Mouse (Mus musculus) testis, adult 10 weeks (tissue): ENCODE results near the gene Lcmt2. TPM values are rescaled to one million over a fixed set of nuclear protein-coding genes. Genes with fewer than 3 reads are reported as not detected.

Experiments used
- polyA plus RNA-seq: library from polyadenylated mRNA; stranded (reverse); fragments of 350-450 nt; fragmentation: Illumina TruSeq; extraction: RNeasy Lipid Tissue Mini Kit (QIAGEN cat#74804); gene quantifications from one replicate; pipeline ENCODE4 v1.2.3, GENCODE M21; 2014; ENCODE audit warnings: low read depth, low replicate concordance

Gene Lcmt2
- polyA plus RNA-seq, result 1.1 TPM

GRCm38 (mm10) chr2:121140018-121140882 lies at the start of gene Lcmt2, which contains the start of gene Adal:
Gene Lcmt2 (minus strand): TSS chr2:121140653.
Gene Adal (plus strand): TSS chr2:121140428.

GRCm38 (mm10) chr2:121170980-121171742 lies 30.7 kb upstream of the Lcmt2 start, which contains the start of gene Zscan29:
Gene Zscan29 (minus strand): TSS chr2:121171125.

GRCm38 (mm10) chr2:121170481-121170971 lies 30.1 kb upstream of the Lcmt2 start, which contains the start of gene Tubgcp4:
Gene Tubgcp4 (plus strand): TSS chr2:121170654.

DNA sequence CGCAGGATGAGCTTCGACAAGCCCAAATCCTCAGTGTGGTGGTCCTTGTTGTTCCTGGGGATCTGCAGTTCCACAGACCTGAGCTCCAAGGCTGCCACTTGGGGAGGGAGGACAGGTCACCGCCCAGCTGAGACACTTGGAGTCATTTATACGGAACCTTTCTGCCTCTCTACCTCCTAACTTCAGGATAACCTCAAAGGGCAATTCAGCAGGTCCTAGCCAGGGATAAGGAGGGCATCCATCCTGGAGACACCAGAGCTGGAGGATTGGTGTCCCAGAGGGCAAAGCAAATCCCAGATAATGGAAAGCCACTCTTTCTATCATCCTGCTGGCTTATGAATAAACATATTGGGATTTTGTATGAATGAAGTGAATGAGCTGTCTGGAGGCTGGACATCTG lies 30.8 kb downstream of the Lcmt2 start, which contains the start of gene Tgm7:
Gene Tgm7, minus strand, starts transcription at position 101 of the 400 bp plus-strand sequence.

GRCm38 (mm10) chr2:121085480-121086185 lies 54.8 kb downstream of the Lcmt2 start, which contains the start of gene Tgm5:
Gene Tgm5 (minus strand): TSS chr2:121085841.

Other genes starting within 250 kb of the Lcmt2 start
- 19.3 TPM for gene Ubr1, start 169.9 kb downstream of the Lcmt2 start, polyA plus RNA-seq
- gene Tmem62, start 163.6 kb downstream of the Lcmt2 start, polyA plus RNA-seq, result 9.5 TPM
- gene Ccndbp1, start 132.2 kb downstream of the Lcmt2 start, polyA plus RNA-seq, result 14.0 TPM
- gene Epb42, start 103.6 kb downstream of the Lcmt2 start, polyA plus RNA-seq, result not detected
- not detected for gene Tgm5, start 54.8 kb downstream of the Lcmt2 start, polyA plus RNA-seq
- gene Tgm7, start 30.9 kb downstream of the Lcmt2 start, polyA plus RNA-seq, result 0.10 TPM
- gene Adal, start 225 bp downstream of the Lcmt2 start, polyA plus RNA-seq, result 22.6 TPM
- 50.3 TPM for gene Tubgcp4, start 30.0 kb upstream of the Lcmt2 start, polyA plus RNA-seq
- gene Zscan29, start 30.5 kb upstream of the Lcmt2 start, polyA plus RNA-seq, result 7.7 TPM
- gene Trp53bp1, start 130.8 kb upstream of the Lcmt2 start, polyA plus RNA-seq, result 38.4 TPM
- 0.92 TPM for gene Map1a, start 148.9 kb upstream of the Lcmt2 start, polyA plus RNA-seq
- gene Ppip5k1, start 214.7 kb upstream of the Lcmt2 start, polyA plus RNA-seq, result 11.1 TPM
- gene Ckmt1, start 217.1 kb upstream of the Lcmt2 start, polyA plus RNA-seq, result not detected
- not detected for gene Strc, start 246.5 kb upstream of the Lcmt2 start, polyA plus RNA-seq